Mouse (Mus musculus) liver, embryonic 11.5 days (tissue): Measurements from ENCODE around the gene Lbhd2. TPM values are rescaled to one million over a fixed set of nuclear protein-coding genes. Genes with fewer than 3 reads are reported as not detected.

ENCODE experiments used
- ATAC-seq: fragments of 200-750 bp; cut with Nextera tagmentation; replicated peaks from 2 replicates; pipeline ENCODE4 v1.8.0; 2017; ENCODE audit warnings: moderate number of reproducible peaks, mild to moderate bottlenecking, moderate TSS enrichment, moderate library complexity; ENCODE audit not compliant: low FRiP score
- DNase-seq: peaks from one replicate; pipeline ENCODE4 v3.0.0-alpha.2; 2017; ENCODE audit warnings: low spot score
- H3K27ac ChIP-seq: fragments of 300-500 bp; sonication (generic); 2 replicates; pipeline ENCODE4 v1.5.1; 2014; ENCODE audit warnings: mild to moderate bottlenecking, low read depth, low read length, control low read depth
- H3K27me3 ChIP-seq: fragments of 300-500 bp; sonication (generic); replicated peaks from 2 replicates; pipeline ENCODE4 v1.6.1; 2014; ENCODE audit warnings: low read length, mixed read lengths; ENCODE audit not compliant: control insufficient read depth, insufficient read depth
- H3K36me3 ChIP-seq: fragments of 300-500 bp; sonication (generic); 2 replicates; pipeline ENCODE4 v1.6.1; 2014; ENCODE audit warnings: mild to moderate bottlenecking, low read length, moderate library complexity, mixed read lengths; ENCODE audit not compliant: control insufficient read depth, insufficient read depth
- H3K4me1 ChIP-seq: fragments of 300-500 bp; sonication (generic); replicated peaks from 2 replicates; pipeline ENCODE4 v1.6.1; 2014; ENCODE audit warnings: low read length, mixed read lengths; ENCODE audit not compliant: control insufficient read depth, insufficient read depth
- H3K4me2 ChIP-seq: fragments of 300-500 bp; sonication (generic); 2 replicates; pipeline ENCODE4 v1.6.1; 2014; ENCODE audit warnings: mild to moderate bottlenecking, control low read depth, moderate library complexity
- H3K4me3 ChIP-seq: fragments of 300-500 bp; sonication (generic); 2 replicates; pipeline ENCODE4 v1.5.1; 2014; ENCODE audit warnings: low read depth, low read length, control low read depth
- H3K9ac ChIP-seq: fragments of 300-500 bp; sonication (generic); 2 replicates; pipeline ENCODE4 v1.6.1; 2014; ENCODE audit warnings: low read depth, low read length, control low read depth
- H3K9me3 ChIP-seq: fragments of 300-500 bp; sonication (generic); 2 replicates; pipeline ENCODE4 v1.6.1; 2016; ENCODE audit warnings: low read length, inconsistent platforms, mixed read lengths; ENCODE audit not compliant: control insufficient read depth
- WGBS: fragments of 180-500 bp; shearing (Covaris S2); extraction: QIAGEN DNeasy Blood & Tissue Kit; methylation state at CpG from one replicate; pipeline ENCODE4 v1.1.7; 2014; 5-methylcytosine and 5-hydroxymethylcytosine counted together
- polyA plus RNA-seq: library from polyadenylated mRNA; unstranded; fragments of >200 nt; fragmentation: Nextera tagmentation; extraction: Ambion mirVana; gene quantifications from 2 replicates; pipeline ENCODE4 v1.2.1, GENCODE M21; 2014

Lbhd2 gene
- polyA plus RNA-seq, 1 experiment from 2014 or later = 0.36 TPM

- DNase-seq (no peak), ATAC-seq (no peak)
- peaks cover 56% of the 10 kb centered on the region for H3K27me3 ChIP-seq
- no peak overlapping the region for H3K27ac ChIP-seq
- peak overlapping the region; percentile 7; the same call in 1 of the 2 replicates for H3K4me3 ChIP-seq
- H3K4me2 ChIP-seq = no peak overlapping the region
- WGBS = 56% methylated on average over 9 of the region's 9 CpGs
- no peak overlapping the region; the same call in 1 of the 2 replicates for H3K9ac ChIP-seq
- H3K4me1 ChIP-seq = peaks cover 51% of the 10 kb centered on the region
- H3K9me3 ChIP-seq = no peaks in the 10 kb centered on the region
- H3K36me3 ChIP-seq = peaks cover 55% of the 10 kb centered on the region
Measured at GRCm38 (mm10) chr12:111447350-111447749, 40.7 kb downstream of the Lbhd2 start.

- Histone ChIP-seq H3K27me3 (peaks cover 50% of the 10 kb centered on the region), H3K36me3 (peaks cover 60% of the 10 kb centered on the region), H3K27ac (no peak overlapping the region), H3K9me3 (no peaks in the 10 kb centered on the region), H3K4me1 (peaks cover 46% of the 10 kb centered on the region), H3K9ac (no peak overlapping the region), H3K4me2 (no peak overlapping the region; the same call in 1 of the 2 replicates), H3K4me3 (no peak overlapping the region; the same call in 1 of the 2 replicates)
- 55% methylated on average over 22 of the region's 22 CpGs for WGBS
- DNase-seq (peak; percentile 34), ATAC-seq (no peak)
Measured at GRCm38 (mm10) chr12:111447898-111448760, 41.5 kb downstream of the Lbhd2 start.

- H3K9me3 ChIP-seq = no peaks in the 10 kb centered on the region
- 46% methylated on average over 13 of the region's 14 CpGs for WGBS
- no peak overlapping the region for H3K27ac ChIP-seq
- peaks cover 62% of the 10 kb centered on the region for H3K36me3 ChIP-seq
- H3K27me3 ChIP-seq = peaks cover 46% of the 10 kb centered on the region
- H3K4me2 ChIP-seq = no peak overlapping the region; the same call in 1 of the 2 replicates
- H3K4me3 ChIP-seq = no peak overlapping the region
- ATAC-seq = no peak
- DNase-seq = peak; percentile 33
- H3K9ac ChIP-seq = no peak overlapping the region
- H3K4me1 ChIP-seq = peaks cover 45% of the 10 kb centered on the region
Measured at GRCm38 (mm10) chr12:111448931-111449705, 42.5 kb downstream of the Lbhd2 start.

GRCm38 (mm10) chr12:111450359-111450758 is 43.8 kb downstream of the Lbhd2 start:
- ATAC-seq (no peak), DNase-seq (no peak)
- 64% methylated on average over 6 of the region's 6 CpGs for WGBS
- H3K4me2 ChIP-seq = no peak overlapping the region
- no peak overlapping the region for H3K27ac ChIP-seq
- H3K4me3 ChIP-seq = no peak overlapping the region
- H3K27me3 ChIP-seq = peaks cover 34% of the 10 kb centered on the region
- no peak overlapping the region for H3K9ac ChIP-seq
- no peaks in the 10 kb centered on the region for H3K9me3 ChIP-seq
- peaks cover 61% of the 10 kb centered on the region for H3K36me3 ChIP-seq
- H3K4me1 ChIP-seq = peaks cover 35% of the 10 kb centered on the region

- Histone ChIP-seq H3K4me2 (no peak overlapping the region), H3K27me3 (peaks cover 22% of the 10 kb centered on the region), H3K27ac (no peak overlapping the region), H3K4me1 (peaks cover 31% of the 10 kb centered on the region), H3K9ac (no peak overlapping the region), H3K36me3 (peaks cover 49% of the 10 kb centered on the region), H3K9me3 (no peaks in the 10 kb centered on the region), H3K4me3 (no peak overlapping the region)
- 87% methylated on average over 7 of the region's 7 CpGs for WGBS
- DNase-seq (no peak), ATAC-seq (no peak)
Measured at GRCm38 (mm10) chr12:111451561-111451960, 45.0 kb downstream of the Lbhd2 start.

GRCm38 (mm10) chr12:111454021-111454420 is 47.4 kb downstream of the Lbhd2 start:
- peaks cover 3% of the 10 kb centered on the region; the same call in 1 of the 2 replicates for H3K27me3 ChIP-seq
- H3K9me3 ChIP-seq = no peaks in the 10 kb centered on the region
- peak; percentile 35 for DNase-seq
- H3K36me3 ChIP-seq = peaks cover 29% of the 10 kb centered on the region
- ATAC-seq = no peak
- H3K4me3 ChIP-seq = no peak overlapping the region
- H3K27ac ChIP-seq = peak overlapping the region; percentile 29; the same call in 1 of the 2 replicates
- H3K9ac ChIP-seq = no peak overlapping the region
- 51% methylated on average over 4 of the region's 4 CpGs for WGBS
- peaks cover 18% of the 10 kb centered on the region for H3K4me1 ChIP-seq
- no peak overlapping the region for H3K4me2 ChIP-seq

GRCm38 (mm10) chr12:111454543-111455280 is 48.1 kb downstream of the Lbhd2 start:
- 71% methylated on average over 10 of the region's 10 CpGs for WGBS
- no peak overlapping the region for H3K9ac ChIP-seq
- no peak for ATAC-seq
- no peak overlapping the region for H3K4me3 ChIP-seq
- H3K27ac ChIP-seq = no peak overlapping the region
- H3K36me3 ChIP-seq = peaks cover 27% of the 10 kb centered on the region
- DNase-seq = no peak
- peaks cover 3% of the 10 kb centered on the region; the same call in 1 of the 2 replicates for H3K27me3 ChIP-seq
- H3K4me2 ChIP-seq = no peak overlapping the region
- no peaks in the 10 kb centered on the region for H3K9me3 ChIP-seq
- peaks cover 15% of the 10 kb centered on the region for H3K4me1 ChIP-seq

GRCm38 (mm10) chr12:111455311-111455846 is 48.8 kb downstream of the Lbhd2 start:
- WGBS = 68% methylated on average over 12 of the region's 12 CpGs
- Histone ChIP-seq H3K27ac (no peak overlapping the region), H3K9ac (no peak overlapping the region)

More at GRCm38 (mm10) chr12:111455311-111455846, 48.8 kb downstream of the Lbhd2 start:
- H3K36me3 ChIP-seq = peaks cover 22% of the 10 kb centered on the region
- ATAC-seq (0 out of 2 replicates have a peak, but pooled peaks have one; percentile 10), DNase-seq (no peak)
- no peak overlapping the region for H3K4me3 ChIP-seq
- peaks cover 4% of the 10 kb centered on the region; the same call in 1 of the 2 replicates for H3K27me3 ChIP-seq
- H3K4me2 ChIP-seq = no peak overlapping the region
- H3K4me1 ChIP-seq = peaks cover 12% of the 10 kb centered on the region; the same call in 1 of the 2 replicates
- H3K9me3 ChIP-seq = no peaks in the 10 kb centered on the region
